Mouse (Mus musculus) stomach, postnatal 0 days (tissue): ENCODE measurements around the gene Mib2. TPM values are rescaled to one million over a fixed set of nuclear protein-coding genes. Genes with fewer than 3 reads are reported as not detected.
A peak's percentile ranks its signal among the peaks of the same experiment; 100 is the strongest.

Source experiments
- ATAC-seq: fragments of 200-750 bp; cut with Nextera tagmentation; 2 replicates; pipeline ENCODE4 v1.8.0; 2017; ENCODE audit not compliant: low FRiP score, low TSS enrichment
- DNase-seq: peaks from one replicate; pipeline ENCODE4 v3.0.0-alpha.2; 2016; ENCODE audit warnings: low spot score
- H3K27ac ChIP-seq: fragments of 300-500 bp; sonication (generic); replicated peaks from 2 replicates; pipeline ENCODE4 v1.5.1; 2014; ENCODE audit warnings: mild to moderate bottlenecking, control low read depth
- H3K27me3 ChIP-seq: fragments of 300-500 bp; sonication (generic); 2 replicates; pipeline ENCODE4 v1.6.1; 2014; ENCODE audit warnings: low read length; ENCODE audit not compliant: control insufficient read depth, insufficient read depth
- H3K36me3 ChIP-seq: fragments of 300-500 bp; sonication (generic); 2 replicates; pipeline ENCODE4 v1.6.1; 2014; ENCODE audit warnings: low read length, mixed read lengths; ENCODE audit not compliant: control insufficient read depth, insufficient read depth
- H3K4me1 ChIP-seq: fragments of 300-500 bp; sonication (generic); replicated peaks from 2 replicates; pipeline ENCODE4 v1.6.1; 2014; ENCODE audit warnings: antibody characterized with exemption; ENCODE audit not compliant: control insufficient read depth, insufficient read depth
- H3K4me2 ChIP-seq: fragments of 300-500 bp; sonication (generic); replicated peaks from 2 replicates; pipeline ENCODE4 v1.6.1; 2014; ENCODE audit warnings: low read depth, mild to moderate bottlenecking, control low read depth, moderate library complexity
- H3K4me3 ChIP-seq: fragments of 300-500 bp; sonication (generic); 2 replicates; pipeline ENCODE4 v1.5.1; 2014; ENCODE audit warnings: low read depth, low read length, control low read depth
- H3K9ac ChIP-seq: fragments of 300-500 bp; sonication (generic); 2 replicates; pipeline ENCODE4 v1.6.1; 2014; ENCODE audit warnings: mild to moderate bottlenecking, low read length, control low read depth, mixed read lengths
- H3K9me3 ChIP-seq: fragments of 300-500 bp; sonication (generic); 2 replicates; pipeline ENCODE4 v1.6.1; 2016; ENCODE audit warnings: low read length; ENCODE audit not compliant: control insufficient read depth
- CTCF ChIP-seq: IDR thresholded peaks from 2 replicates; pipeline ENCODE4 v1.5.1; 2016; ENCODE audit warnings: antibody characterized with exemption, low read depth, mild to moderate bottlenecking, moderate library complexity
- EP300 ChIP-seq: optimal IDR thresholded peaks from 2 replicates; pipeline ENCODE3; 2016; ENCODE audit warnings: antibody characterized with exemption
- WGBS: fragments of 180-500 bp; shearing (Covaris S2); extraction: QIAGEN DNeasy Blood & Tissue Kit; methylation state at CpG from one replicate; pipeline ENCODE4 v1.1.7; 2014; 5-methylcytosine and 5-hydroxymethylcytosine counted together
- polyA plus RNA-seq: library from polyadenylated mRNA; unstranded; fragments of >200 nt; fragmentation: Nextera tagmentation; extraction: Ambion mirVana; gene quantifications from 2 replicates; pipeline ENCODE4 v1.2.1, GENCODE M21; 2015

The Mib2 gene
- polyA plus RNA-seq, 1 experiment from 2014 or later, result 11.0 TPM

- Histone ChIP-seq H3K9me3 (no peaks in the 10 kb centered on the region), H3K4me2 (no peak overlapping the region), H3K9ac (no peak overlapping the region), H3K27ac (no peak overlapping the region), H3K27me3 (no peaks in the 10 kb centered on the region), H3K4me3 (no peak overlapping the region), H3K4me1 (peaks cover 3% of the 10 kb centered on the region), H3K36me3 (no peaks in the 10 kb centered on the region)
- TF ChIP-seq EP300 (no peak), CTCF (no peak)
- 91% methylated on average over 9 of the region's 10 CpGs for WGBS
- DNase-seq (no peak), ATAC-seq (no peak)
These were observed 10.0 kb downstream of the Mib2 start for GRCm38 (mm10) chr4:155658961-155659360.

DNA sequence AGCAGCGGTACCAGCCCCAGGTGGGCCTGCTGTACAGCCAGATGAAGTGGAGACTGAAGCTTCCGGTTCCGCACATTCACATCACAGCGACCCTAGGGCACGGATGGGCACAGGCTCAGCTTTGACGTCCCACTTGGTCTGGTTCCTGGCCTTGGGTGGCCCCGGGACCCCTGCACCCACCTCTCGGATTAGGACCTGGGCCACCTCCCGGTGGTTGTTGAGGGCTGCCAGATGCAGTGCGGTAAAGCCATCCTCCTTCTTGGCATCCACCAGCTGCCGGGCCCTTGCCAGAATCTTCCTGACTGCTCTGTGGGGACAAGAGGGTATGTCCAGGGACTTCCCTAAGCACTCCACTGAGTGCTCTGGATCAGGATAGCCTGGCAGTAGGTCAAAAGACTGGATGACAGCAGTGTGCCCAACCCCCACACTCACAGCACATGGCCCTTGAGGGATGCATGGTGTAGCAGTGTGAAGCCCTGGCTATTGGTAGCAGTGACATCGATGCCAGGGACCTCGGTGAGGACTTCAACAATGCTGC, 12.7 kb downstream of the Mib2 start:
- no peak overlapping the region for H3K4me2 ChIP-seq
- DNase-seq (no peak), ATAC-seq (no peak)
- 87% methylated on average over 13 of the region's 13 CpGs for whole genome bisulfite sequencing
- no peaks in the 10 kb centered on the region for H3K27me3 ChIP-seq
- TF ChIP-seq CTCF, result no peak
- TF ChIP-seq EP300, result no peak
- no peak overlapping the region for H3K9ac ChIP-seq
- no peaks in the 10 kb centered on the region for H3K36me3 ChIP-seq
- no peak overlapping the region for H3K4me3 ChIP-seq
- H3K27ac ChIP-seq, result no peak overlapping the region
- no peaks in the 10 kb centered on the region for H3K9me3 ChIP-seq
- peaks cover 11% of the 10 kb centered on the region for H3K4me1 ChIP-seq

- ATAC-seq (peak; percentile 71), DNase-seq (peak; percentile 92)
- Histone ChIP-seq H3K36me3 (peaks cover 9% of the 10 kb centered on the region; the same call in 1 of the 2 replicates), H3K27ac (peak overlapping the region; percentile 89), H3K9me3 (no peaks in the 10 kb centered on the region), H3K27me3 (no peaks in the 10 kb centered on the region), H3K4me3 (peak overlapping the region; percentile 50), H3K4me1 (peaks cover 11% of the 10 kb centered on the region), H3K9ac (peak overlapping the region; percentile 78), H3K4me2 (peak overlapping the region; percentile 82)
- TF ChIP-seq EP300 (no peak), CTCF (peak; percentile 31; the same call in 1 of the 2 replicates)
- WGBS, result 3% methylated on average over 52 of the region's 52 CpGs
These were observed 14.3 kb downstream of the Mib2 start for GRCm38 (mm10) chr4:155654456-155655298.

- H3K4me2 ChIP-seq, result peak overlapping the region; percentile 82
- TF ChIP-seq EP300, result no peak
- TF ChIP-seq CTCF, result no peak
- H3K9ac ChIP-seq, result peak overlapping the region; percentile 78
- no peaks in the 10 kb centered on the region for H3K27me3 ChIP-seq
- no peak for DNase-seq
- H3K27ac ChIP-seq, result peak overlapping the region; percentile 89
- no peaks in the 10 kb centered on the region for H3K9me3 ChIP-seq
- ATAC-seq, result no peak
- H3K4me3 ChIP-seq, result peak overlapping the region; percentile 50
- peaks cover 11% of the 10 kb centered on the region; the same call in 1 of the 2 replicates for H3K36me3 ChIP-seq
- WGBS, result 4% methylated on average over 6 of the region's 6 CpGs
- peaks cover 11% of the 10 kb centered on the region for H3K4me1 ChIP-seq
These were observed 14.9 kb downstream of the Mib2 start for GRCm38 (mm10) chr4:155654183-155654455.

DNA sequence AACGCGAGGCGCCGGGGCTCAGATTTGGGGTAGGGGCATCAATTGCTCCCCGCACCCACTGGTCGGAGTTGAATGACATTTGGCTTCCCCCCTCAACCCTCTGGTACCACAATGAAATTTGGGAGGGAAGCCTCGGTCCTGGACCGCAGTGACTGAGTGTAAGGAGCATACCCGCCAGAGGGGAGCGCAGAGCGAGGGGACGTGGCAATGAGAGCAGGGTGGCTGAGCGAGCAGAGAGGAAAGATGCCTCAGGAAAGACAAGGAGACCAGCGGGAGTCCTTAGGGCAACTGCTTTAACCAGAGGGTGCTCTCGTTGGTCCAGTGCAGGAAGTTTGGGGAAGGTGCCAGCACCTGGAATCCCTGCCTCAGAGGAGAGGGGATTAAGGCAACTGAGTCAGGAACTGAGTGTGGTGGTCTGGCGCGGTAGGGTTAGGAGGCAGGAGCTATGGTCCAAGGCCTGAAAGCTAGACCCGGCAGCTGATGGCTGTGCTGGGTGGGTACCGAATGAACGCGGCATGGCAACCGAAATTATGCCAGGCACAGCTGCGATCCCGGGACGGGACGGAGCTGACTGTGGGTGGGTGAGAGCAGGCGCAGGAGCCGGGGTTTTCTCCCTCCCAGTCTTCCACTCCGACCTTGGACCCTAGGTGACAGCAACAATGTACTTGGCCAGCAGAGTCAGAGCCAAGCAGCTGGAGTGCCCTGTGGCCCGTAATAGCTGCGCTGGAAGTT, 15.4 kb downstream of the Mib2 start:
- Histone ChIP-seq H3K9me3 (no peaks in the 10 kb centered on the region), H3K9ac (peak overlapping the region; percentile 78), H3K4me3 (peak overlapping the region; percentile 50), H3K36me3 (peaks cover 15% of the 10 kb centered on the region; the same call in 1 of the 2 replicates), H3K4me1 (peaks cover 11% of the 10 kb centered on the region), H3K27me3 (no peaks in the 10 kb centered on the region), H3K27ac (peak overlapping the region; percentile 89), H3K4me2 (peak overlapping the region; percentile 82)
- DNase-seq (peak; percentile 55), ATAC-seq (no peak)
- WGBS, result 1% methylated on average over 31 of the region's 31 CpGs
- TF ChIP-seq EP300 (no peak), CTCF (peak; percentile 61)

DNA sequence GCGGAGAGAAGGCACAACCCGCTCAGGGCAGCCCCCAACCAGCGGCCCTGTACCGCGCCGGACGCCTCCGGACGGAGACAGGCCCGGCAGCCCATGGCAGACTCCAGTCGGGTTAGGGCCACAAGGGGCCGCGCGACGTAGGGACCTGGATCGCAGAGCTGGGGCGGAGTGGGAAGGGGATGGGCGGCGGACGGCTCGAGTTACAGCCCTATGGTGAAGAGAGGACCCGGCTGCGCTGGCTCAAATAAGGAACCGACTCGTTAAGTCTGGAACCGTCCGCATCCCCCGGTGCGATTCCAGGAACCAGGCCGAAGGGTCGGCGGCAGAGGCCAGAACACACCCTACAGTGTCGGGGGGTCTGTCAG, 15.9 kb downstream of the Mib2 start, which contains the start of gene Mmp23:
Gene Mmp23, minus strand, starts transcription at position 299 of the 365 bp plus-strand sequence.
- H3K27ac ChIP-seq, result peak within 1 kb of the TSS; percentile 89
- peak; percentile 46 for TF ChIP-seq CTCF
- TF ChIP-seq EP300, result no peak
- peak within 1 kb of the TSS; percentile 50 for H3K4me3 ChIP-seq
- peaks cover 11% of the 10 kb centered on the region for H3K4me1 ChIP-seq
- no peaks in the 10 kb centered on the region for H3K9me3 ChIP-seq
- H3K27me3 ChIP-seq, result no peaks in the 10 kb centered on the region
- peak within 1 kb of the TSS; percentile 78 for H3K9ac ChIP-seq
- peak; percentile 71 for DNase-seq
- peaks cover 17% of the 10 kb centered on the region; the same call in 1 of the 2 replicates for H3K36me3 ChIP-seq
- no peak; the same call in 1 of the 2 replicates for ATAC-seq
- peak within 1 kb of the TSS; percentile 82 for H3K4me2 ChIP-seq
- WGBS, result under 1% methylated on average over 33 of the region's 33 CpGs
